Mouse (Mus musculus) small intestine, adult 2 months (tissue): ENCODE measurements around the gene Entpd6. TPM values are rescaled to one million over a fixed set of nuclear protein-coding genes. Genes with fewer than 3 reads are reported as not detected.

Source experiments
- H3K27ac ChIP-seq: fragments of 200-500 bp; 2 replicates; pipeline ENCODE4 v1.5.1; 2012; ENCODE audit warnings: low read depth, low read length, control low read depth, inconsistent platforms; ENCODE audit not compliant: insufficient read depth
- H3K27me3 ChIP-seq: fragments of 200-500 bp; 2 replicates; pipeline ENCODE4 v1.6.1; 2012; ENCODE audit warnings: mild to moderate bottlenecking, moderate library complexity, low read length, inconsistent platforms; ENCODE audit not compliant: control insufficient read depth, insufficient read depth
- H3K36me3 ChIP-seq: fragments of 200-500 bp; 2 replicates; pipeline ENCODE4 v1.6.1; 2012; ENCODE audit warnings: mild to moderate bottlenecking, low read length, control low read depth, inconsistent platforms; ENCODE audit not compliant: control insufficient read depth, insufficient read depth
- H3K4me1 ChIP-seq: fragments of 200-500 bp; 2 replicates; pipeline ENCODE4 v1.6.1; 2012; ENCODE audit warnings: low read length, inconsistent platforms, mixed read lengths; ENCODE audit not compliant: control insufficient read depth, insufficient read depth, insufficient read length
- H3K4me3 ChIP-seq: fragments of 200-500 bp; 2 replicates; pipeline ENCODE4 v1.5.1; 2012; ENCODE audit warnings: low read depth, mild to moderate bottlenecking, control low read depth, inconsistent platforms, low read length, moderate library complexity
- CTCF ChIP-seq: fragments of 200-500 bp; IDR thresholded peaks from 2 replicates; pipeline ENCODE4 v1.5.1; 2012; ENCODE audit warnings: low read depth, mild to moderate bottlenecking, control low read depth, inconsistent platforms, low read length, moderate library complexity, mixed read lengths; ENCODE audit not compliant: insufficient replicate concordance, insufficient read length; ENCODE audit errors: extremely low read depth
- POLR2A ChIP-seq: fragments of 200-500 bp; IDR thresholded peaks from 2 replicates; pipeline ENCODE4 v1.6.1; 2012; ENCODE audit warnings: low read depth, mild to moderate bottlenecking, control low read depth, inconsistent platforms, low read length, moderate library complexity
- WGBS: fragments of 180-500 bp; shearing (Covaris S2); methylation state at CpG from one replicate; pipeline ENCODE4 v1.1.7; 2018; 5-methylcytosine and 5-hydroxymethylcytosine counted together
- polyA plus RNA-seq: library from polyadenylated mRNA; depleted of rRNA; stranded (reverse); fragments of >200 nt; gene quantifications from 2 replicates; pipeline ENCODE4 v1.2.3, GENCODE M21; 2012; rRNA removed

Entpd6 gene
- polyA plus RNA-seq, 1 experiment, result 19.8 TPM

DNA sequence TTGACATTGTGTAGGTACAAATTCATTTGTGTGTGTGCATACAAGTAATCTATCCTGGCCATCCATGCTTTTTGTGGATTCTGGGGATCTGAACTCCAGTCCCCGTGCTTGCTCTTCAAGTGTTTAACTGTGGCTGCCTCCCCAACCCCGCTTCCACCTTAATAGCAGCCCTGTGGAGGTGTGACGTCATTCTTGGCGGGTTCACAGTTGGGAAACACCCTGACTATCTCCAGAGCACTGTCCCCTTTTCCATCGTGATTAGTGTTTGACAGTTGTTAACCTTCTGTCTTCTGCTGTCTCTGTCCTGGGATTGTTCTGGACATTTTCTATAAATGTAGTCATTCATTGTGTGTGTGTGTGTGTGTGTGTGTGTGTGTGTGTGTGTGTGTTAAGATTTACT, 61.8 kb downstream of the Entpd6 start:
- peaks cover 67% of the 10 kb centered on the region for H3K36me3 ChIP-seq
- 67% methylated on average over 5 of the region's 5 CpGs for WGBS
- H3K27me3 ChIP-seq, result no peaks in the 10 kb centered on the region
- H3K4me3 ChIP-seq, result no peak overlapping the region
- no peak for TF ChIP-seq POLR2A
- no peak for TF ChIP-seq CTCF
- no peak overlapping the region for H3K27ac ChIP-seq
- no peaks in the 10 kb centered on the region for H3K4me1 ChIP-seq

DNA sequence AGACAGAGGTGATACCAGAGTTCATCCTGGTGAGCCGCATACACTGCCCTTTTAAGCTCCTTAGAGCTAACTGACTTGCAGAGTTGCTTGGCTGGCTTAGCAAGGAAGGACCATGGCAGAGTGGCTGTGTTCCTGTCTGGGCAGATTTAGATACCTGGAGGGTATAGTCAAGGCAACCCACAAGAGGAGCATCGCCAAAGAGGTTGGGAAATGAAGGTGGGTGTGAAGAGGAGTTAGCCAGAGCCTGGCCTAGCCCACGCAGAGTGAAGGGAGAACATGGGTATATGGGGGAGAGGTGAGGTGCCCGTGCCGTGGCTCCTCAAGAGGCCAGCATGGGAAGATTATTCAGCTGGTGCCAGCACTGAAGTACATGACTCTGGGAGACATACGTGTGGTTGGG, 64.0 kb downstream of the Entpd6 start:
- Histone ChIP-seq H3K27me3 (no peaks in the 10 kb centered on the region), H3K27ac (no peak overlapping the region), H3K4me1 (no peaks in the 10 kb centered on the region), H3K36me3 (peaks cover 71% of the 10 kb centered on the region), H3K4me3 (no peak overlapping the region)
- 96% methylated on average over 6 of the region's 6 CpGs for WGBS
- TF ChIP-seq CTCF (no peak), POLR2A (no peak)

DNA sequence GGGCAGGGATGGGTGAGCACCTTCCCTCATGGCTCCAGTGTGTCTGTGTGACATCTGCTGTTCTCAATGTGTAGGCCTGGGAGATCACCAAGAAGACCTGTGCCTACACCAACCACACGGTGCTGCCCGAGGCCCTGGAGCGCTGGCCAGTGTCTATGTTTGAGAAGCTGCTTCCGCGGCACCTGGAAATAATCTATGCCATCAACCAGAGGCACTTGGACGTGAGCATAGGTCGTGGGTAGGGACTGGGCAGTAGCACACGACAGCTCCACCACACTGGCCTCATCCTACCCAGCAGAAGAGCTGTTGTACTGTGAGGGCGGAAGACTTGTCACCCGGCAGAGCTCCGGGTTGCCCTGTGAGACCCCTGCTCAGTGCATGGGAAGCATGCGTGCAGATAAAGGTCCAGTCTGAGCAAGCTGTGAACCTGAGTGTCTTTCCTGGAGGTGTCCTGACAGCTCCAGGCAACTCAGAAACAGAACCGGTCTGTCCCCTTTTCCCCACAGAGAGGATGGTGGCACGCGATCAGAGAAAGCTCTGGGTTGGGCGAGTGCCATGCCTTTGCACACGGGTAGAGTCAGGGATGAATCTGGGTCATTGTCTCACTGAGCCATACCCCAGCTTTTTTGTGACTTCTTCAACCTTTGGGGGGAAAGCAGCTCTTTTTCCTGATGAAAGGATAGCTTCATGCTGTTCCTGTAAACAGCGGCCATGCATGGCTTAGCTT, 68.0 kb downstream of the Entpd6 start:
- H3K4me3 ChIP-seq, result no peak overlapping the region
- H3K27ac ChIP-seq, result no peak overlapping the region
- TF ChIP-seq CTCF (no peak), POLR2A (no peak)
- H3K4me1 ChIP-seq, result no peaks in the 10 kb centered on the region
- WGBS, result 90% methylated on average over 18 of the region's 18 CpGs
- H3K27me3 ChIP-seq, result no peaks in the 10 kb centered on the region
- peaks cover 67% of the 10 kb centered on the region for H3K36me3 ChIP-seq

DNA sequence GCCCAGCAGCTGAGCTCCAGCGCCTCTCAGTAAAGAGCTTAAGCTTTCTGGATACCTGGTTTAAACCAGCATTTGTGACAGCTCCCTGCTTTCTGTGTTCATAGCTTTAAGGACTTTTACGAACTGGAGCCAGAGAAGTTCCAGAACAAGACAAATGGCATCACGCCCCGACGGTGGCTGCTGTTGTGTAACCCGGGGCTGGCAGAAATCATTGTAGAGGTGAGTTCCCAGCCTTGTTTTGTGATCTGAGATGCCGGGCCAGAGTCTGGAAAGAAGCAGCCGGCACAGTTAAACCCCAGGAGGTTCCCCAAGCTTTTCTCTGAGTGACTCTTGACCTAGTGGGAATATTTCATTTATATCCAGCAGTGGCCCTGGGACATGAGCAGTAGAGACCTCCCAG, 69.9 kb downstream of the Entpd6 start:
- Histone ChIP-seq H3K4me1 (no peaks in the 10 kb centered on the region), H3K27ac (no peak overlapping the region), H3K27me3 (no peaks in the 10 kb centered on the region), H3K4me3 (no peak overlapping the region), H3K36me3 (peaks cover 60% of the 10 kb centered on the region)
- WGBS, result 86% methylated on average over 8 of the region's 8 CpGs
- TF ChIP-seq POLR2A, result no peak
- no peak for TF ChIP-seq CTCF

DNA sequence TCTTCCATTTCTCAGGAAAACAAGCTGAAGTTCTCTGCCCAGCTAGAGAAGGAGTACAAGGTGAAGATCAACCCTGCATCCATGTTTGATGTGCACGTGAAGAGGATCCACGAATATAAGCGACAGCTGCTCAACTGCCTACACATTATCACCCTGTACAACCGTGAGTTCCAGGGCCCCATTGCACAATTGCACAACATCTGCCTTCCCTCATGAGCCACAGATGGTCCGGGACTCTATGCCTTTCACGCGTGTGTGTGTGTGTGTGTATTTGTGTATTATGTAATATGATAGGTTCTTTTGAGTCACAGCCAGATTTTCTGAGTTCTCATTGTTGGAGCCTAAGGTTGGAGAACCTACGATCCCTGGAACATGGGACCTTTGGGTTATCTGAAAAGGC, 71.9 kb downstream of the Entpd6 start:
- Histone ChIP-seq H3K27me3 (no peaks in the 10 kb centered on the region), H3K36me3 (peaks cover 57% of the 10 kb centered on the region), H3K27ac (no peak overlapping the region), H3K4me1 (peaks cover 2% of the 10 kb centered on the region; the same call in 1 of the 2 replicates), H3K4me3 (no peak overlapping the region)
- WGBS, result 81% methylated on average over 8 of the region's 8 CpGs
- TF ChIP-seq POLR2A (no peak), CTCF (no peak)

Other genes with a start within 250 kb of the Entpd6 start
- 2.8 and 3.5 TPM in 2 replicates for gene Cst7, start 178.6 kb upstream of the Entpd6 start, polyA plus RNA-seq
- 28.5 and 37.7 TPM in 2 replicates for gene Apmap, start 140.5 kb upstream of the Entpd6 start, polyA plus RNA-seq
- gene Acss1, start 80.5 kb upstream of the Entpd6 start, polyA plus RNA-seq, result 133 and 151 TPM in 2 replicates
- gene Vsx1, start 59.7 kb upstream of the Entpd6 start, polyA plus RNA-seq, result not detected in 2 replicates
- gene Pygb, start 37.7 kb downstream of the Entpd6 start, polyA plus RNA-seq, result 15.6 and 20.5 TPM in 2 replicates
- gene Abhd12, start 155.7 kb downstream of the Entpd6 start, polyA plus RNA-seq, result 61.1 and 85.9 TPM in 2 replicates
- gene Gins1, start 156.4 kb downstream of the Entpd6 start, polyA plus RNA-seq, result 0.66 and 1.0 TPM in 2 replicates